Mouse (Mus musculus) liver, embryonic 14.5 days (tissue): ENCODE data around the gene Mex3a.

Experiments used
- CTCF ChIP-seq: IDR thresholded peaks from 2 replicates; pipeline ENCODE4 v1.5.1; 2016; ENCODE audit warnings: antibody characterized with exemption, low read depth, control low read depth
- EP300 ChIP-seq: IDR thresholded peaks from 2 replicates; pipeline ENCODE4 v1.6.1; 2016; ENCODE audit warnings: antibody characterized with exemption, low read depth

GRCm38 (mm10) chr3:88511559-88511958 is 20.6 kb upstream of the Mex3a start:
- TF ChIP-seq CTCF (no peak), EP300 (no peak)
